Mouse (Mus musculus) MEL (cell line): ENCODE measurements around the gene Lingo1. TPM values are rescaled to one million over a fixed set of nuclear protein-coding genes. Genes with fewer than 3 reads are reported as not detected.

Experiments used
- DNase-seq: peaks from one replicate; pipeline ENCODE4 v3.0.0; 2011; ENCODE audit warnings: low read depth, low spot score
- H3K27ac ChIP-seq: 2 replicates; pipeline ENCODE4 v1.5.1; 2012; ENCODE audit warnings: low read depth, mild to moderate bottlenecking, control low read depth, low read length, moderate library complexity; ENCODE audit not compliant: control insufficient read depth
- H3K27me3 ChIP-seq, 2 experiments: fragments of 150-350 bp in 1 of 2; sonication (generic) in 1 of 2; 2 replicates each; pipeline ENCODE4 v1.6.1; 2012; ENCODE audit warnings: low read length in 2 of 2, mild to moderate bottlenecking in 2 of 2, improper control_type of control experiment in 1 of 2, moderate library complexity in 1 of 2; ENCODE audit not compliant: insufficient read depth in 2 of 2, control insufficient read depth in 1 of 2
- H3K36me3 ChIP-seq, 2 experiments: 2 replicates each; pipeline ENCODE4 v1.6.1; 2012 to 2014; ENCODE audit warnings: low read length in 2 of 2, improper control_type of control experiment in 1 of 2, inconsistent platforms in 1 of 2, mild to moderate bottlenecking in 1 of 2; ENCODE audit not compliant: insufficient read depth in 2 of 2, control insufficient read depth in 1 of 2
- H3K4me1 ChIP-seq, 2 experiments: fragments of 150-350 bp in 1 of 2; sonication (generic) in 1 of 2; 2 replicates each; pipeline ENCODE4 v1.6.1; 2012; ENCODE audit warnings: low read length in 2 of 2, improper control_type of control experiment in 1 of 2, mild to moderate bottlenecking in 1 of 2; ENCODE audit not compliant: insufficient read depth in 2 of 2, control insufficient read depth in 1 of 2
- H3K4me3 ChIP-seq, 2 experiments: fragments of 150-350 bp in 1 of 2; sonication (generic) in 1 of 2; 2 replicates each; pipeline ENCODE4 v1.5.1; 2012; ENCODE audit warnings: low read depth in 2 of 2, low read length in 2 of 2, mild to moderate bottlenecking in 2 of 2, moderate library complexity in 2 of 2, control low read depth in 1 of 2, improper control_type of control experiment in 1 of 2; ENCODE audit not compliant: control insufficient read depth in 1 of 2, insufficient read depth in 1 of 2
- H3K79me2 ChIP-seq: 2 replicates; pipeline ENCODE4 v1.6.1; 2012; ENCODE audit warnings: mild to moderate bottlenecking, low read length, moderate library complexity; ENCODE audit not compliant: control insufficient read depth, poor library complexity, insufficient read depth
- H3K9ac ChIP-seq: 2 replicates; pipeline ENCODE4 v1.6.1; 2012; ENCODE audit warnings: low read depth, mild to moderate bottlenecking, control low read depth, low read length, moderate library complexity; ENCODE audit not compliant: control insufficient read depth, poor library complexity, severe bottlenecking
- H3K9me3 ChIP-seq: fragments of 150-350 bp; sonication (generic); replicated peaks from 2 replicates; pipeline ENCODE4 v1.6.1; 2012; ENCODE audit warnings: mild to moderate bottlenecking, low read length, improper control_type of control experiment, moderate library complexity; ENCODE audit not compliant: insufficient read depth
- BHLHE40 ChIP-seq: IDR thresholded peaks from 2 replicates; pipeline ENCODE4 v1.6.1; 2012; ENCODE audit warnings: low read depth, mild to moderate bottlenecking, inconsistent platforms, low read length, improper control_type of control experiment, borderline replicate concordance
- CHD1 ChIP-seq: IDR thresholded peaks from 2 replicates; pipeline ENCODE4 v1.6.1; 2012; ENCODE audit warnings: low read depth, mild to moderate bottlenecking, inconsistent platforms, low read length, improper control_type of control experiment
- CHD2 ChIP-seq: IDR thresholded peaks from 2 replicates; pipeline ENCODE4 v1.6.1; 2011; ENCODE audit warnings: low read length, improper control_type of control experiment
- CTCF ChIP-seq, 3 experiments: IDR thresholded peaks in 2 of 3; conservative IDR thresholded peaks in 1 of 3; 2 replicates each; pipeline ENCODE4 v1.5.1; 2011 to 2012; ENCODE audit warnings: low read length in 3 of 3, low read depth in 2 of 3, mild to moderate bottlenecking in 2 of 3, improper control_type of control experiment in 1 of 3, inconsistent platforms in 1 of 3, mixed read lengths in 1 of 3, moderate library complexity in 1 of 3; ENCODE audit not compliant: control insufficient read depth in 1 of 3, insufficient read depth in 1 of 3, poor library complexity in 1 of 3, severe bottlenecking in 1 of 3
- E2F4 ChIP-seq: IDR thresholded peaks from 2 replicates; pipeline ENCODE4 v1.6.1; 2011; ENCODE audit warnings: low read depth, low read length, improper control_type of control experiment, borderline replicate concordance
- ELF1 ChIP-seq: IDR thresholded peaks from 2 replicates; pipeline ENCODE4 v1.6.1; 2014; ENCODE audit warnings: low read depth, mild to moderate bottlenecking, inconsistent platforms, low read length, improper control_type of control experiment, moderate library complexity
- EP300 ChIP-seq, 2 experiments: IDR thresholded peaks; 2 replicates each; pipeline ENCODE4 v1.6.1; 2011; ENCODE audit warnings: improper control_type of control experiment in 2 of 2, low read length in 2 of 2, low read depth in 1 of 2, mild to moderate bottlenecking in 1 of 2
- ETS1 ChIP-seq: IDR thresholded peaks from 2 replicates; pipeline ENCODE4 v1.6.1; 2012; ENCODE audit warnings: low read depth, mild to moderate bottlenecking, inconsistent platforms, low read length, improper control_type of control experiment, moderate library complexity
- GABPA ChIP-seq: IDR thresholded peaks from 2 replicates; pipeline ENCODE4 v1.6.1; 2012; ENCODE audit warnings: low read depth, mild to moderate bottlenecking, inconsistent platforms, low read length, improper control_type of control experiment, moderate library complexity
- GATA1 ChIP-seq: IDR thresholded peaks from 2 replicates; pipeline ENCODE4 v1.6.1; 2011; ENCODE audit warnings: low read depth, low read length, improper control_type of control experiment
- KAT2A ChIP-seq: conservative IDR thresholded peaks from 2 replicates; pipeline ENCODE4 v1.6.1; 2012; ENCODE audit warnings: low read depth, low read length, improper control_type of control experiment, inconsistent platforms
- MAX ChIP-seq: IDR thresholded peaks from 2 replicates; pipeline ENCODE4 v1.6.1; 2011; ENCODE audit warnings: low read length, improper control_type of control experiment
- MAZ ChIP-seq: IDR thresholded peaks from 2 replicates; pipeline ENCODE4 v1.6.1; 2012; ENCODE audit warnings: low read depth, mild to moderate bottlenecking, inconsistent platforms, low read length, improper control_type of control experiment
- MEF2A ChIP-seq: IDR thresholded peaks from 2 replicates; pipeline ENCODE4 v1.6.1; 2014; ENCODE audit warnings: low read depth, mild to moderate bottlenecking, inconsistent platforms, low read length, improper control_type of control experiment; ENCODE audit not compliant: poor library complexity, insufficient replicate concordance, severe bottlenecking; ENCODE audit errors: extremely low read depth
- MYC ChIP-seq: IDR thresholded peaks from 2 replicates; pipeline ENCODE4 v1.6.1; 2011; ENCODE audit warnings: low read depth, mild to moderate bottlenecking, low read length, improper control_type of control experiment, moderate library complexity
- POLR2A ChIP-seq, 2 experiments: IDR thresholded peaks; 2 replicates each; pipeline ENCODE4 v1.6.1; 2011 to 2012; ENCODE audit warnings: low read length in 2 of 2, mild to moderate bottlenecking in 2 of 2, control low read depth in 1 of 2, improper control_type of control experiment in 1 of 2, low read depth in 1 of 2, moderate library complexity in 1 of 2; ENCODE audit not compliant: control insufficient read depth in 1 of 2, insufficient read depth in 1 of 2, poor library complexity in 1 of 2
- POLR2AphosphoS2 ChIP-seq: IDR thresholded peaks from 2 replicates; pipeline ENCODE4 v1.6.1; 2011; ENCODE audit warnings: low read length, improper control_type of control experiment
- POLR2AphosphoS5 ChIP-seq: IDR thresholded peaks from 2 replicates; pipeline ENCODE4 v1.6.1; 2012; ENCODE audit warnings: low read depth, borderline replicate concordance, mild to moderate bottlenecking, inconsistent platforms, low read length, moderate library complexity, mixed read lengths
- SIN3A ChIP-seq: IDR thresholded peaks from 2 replicates; pipeline ENCODE4 v1.6.1; 2012; ENCODE audit warnings: low read length, improper control_type of control experiment, inconsistent platforms
- SMC3 ChIP-seq: IDR thresholded peaks from 2 replicates; pipeline ENCODE4 v1.6.1; 2011; ENCODE audit warnings: low read depth, low read length, improper control_type of control experiment
- TBP ChIP-seq: IDR thresholded peaks from 2 replicates; pipeline ENCODE4 v1.8.0; 2011; ENCODE audit warnings: low read depth, low read length, improper control_type of control experiment
- UBTF ChIP-seq: IDR thresholded peaks from 2 replicates; pipeline ENCODE4 v1.6.1; 2012; ENCODE audit warnings: low read depth, mild to moderate bottlenecking, inconsistent platforms, low read length, improper control_type of control experiment, moderate library complexity, borderline replicate concordance; ENCODE audit not compliant: insufficient read depth
- USF1 ChIP-seq: IDR thresholded peaks from 2 replicates; pipeline ENCODE4 v1.6.1; 2014; ENCODE audit warnings: low read depth, mild to moderate bottlenecking, inconsistent platforms, low read length, improper control_type of control experiment, moderate library complexity
- ZMIZ1 ChIP-seq: IDR thresholded peaks from 2 replicates; pipeline ENCODE4 v1.6.1; 2012; ENCODE audit warnings: low read depth, mild to moderate bottlenecking, inconsistent platforms, low read length, improper control_type of control experiment, moderate library complexity
- ZNF384 ChIP-seq: IDR thresholded peaks from 2 replicates; pipeline ENCODE4 v1.6.1; 2012; ENCODE audit warnings: low read depth, mild to moderate bottlenecking, inconsistent platforms, low read length, improper control_type of control experiment
- polyA plus RNA-seq, 2 experiments: library from polyadenylated mRNA; stranded (reverse) in 1 of 2; unstranded in 1 of 2; fragments of >175 nt in 1 of 2; fragments of >200 nt in 1 of 2; gene quantifications; 2 replicates each; pipeline versions ENCODE4 v1.2.1 to v1.2.4; 2012; ENCODE audit warnings: low replicate concordance in 2 of 2, low read depth in 1 of 2; ENCODE audit not compliant: insufficient read length in 2 of 2, insufficient read depth in 1 of 2, missing spikeins in 1 of 2
- total RNA-seq: library from RNA; depleted of rRNA; stranded (reverse); fragments of 300-350 nt; gene quantifications from 2 replicates; pipeline ENCODE4 v1.2.3, GENCODE M21; 2012

Lingo1 gene
- total and polyA plus RNA-seq, 3 experiments: not detected

DNA sequence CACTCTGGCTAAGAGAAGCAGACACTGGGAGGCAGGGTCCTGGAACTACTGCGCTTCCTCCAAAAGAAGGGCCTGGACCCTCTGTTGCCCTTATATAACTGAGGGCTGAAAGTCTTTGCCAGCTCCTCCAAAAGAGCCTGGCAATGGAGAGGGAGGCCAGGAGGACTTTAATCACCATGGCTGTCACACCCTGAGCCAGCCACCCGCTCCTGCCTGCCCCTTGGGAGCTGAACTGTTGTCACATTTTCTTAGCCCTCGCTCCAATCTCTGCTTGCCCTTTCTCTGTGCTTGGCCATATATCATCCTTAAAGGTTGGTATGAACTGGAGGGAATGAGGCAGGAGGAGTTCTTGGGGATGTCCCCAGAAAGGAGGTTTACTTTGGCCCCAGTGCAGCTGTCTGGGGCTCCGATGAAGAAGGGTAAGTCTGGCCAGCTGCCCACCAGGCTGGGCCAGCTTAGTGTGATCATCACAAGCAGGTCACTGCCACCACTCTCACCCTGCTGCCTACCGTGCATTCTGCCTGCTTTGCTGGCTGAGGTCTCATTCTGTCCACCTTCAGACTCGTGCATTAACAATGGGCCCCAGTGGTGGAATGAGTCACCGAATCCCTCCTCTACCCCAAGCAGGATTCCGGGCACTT lies 204.9 kb downstream of the Lingo1 start:
- TF ChIP-seq SMC3: no peak
- TF ChIP-seq MEF2A: no peak
- TF ChIP-seq UBTF: no peak
- TF ChIP-seq CHD1: no peak
- no peak for TF ChIP-seq MYC
- TF ChIP-seq POLR2A (IDR thresholded peaks at IDR 0.05; ENCODE audit: control insufficient read depth in 1 of 2, insufficient read depth in 1 of 2, low read depth in 1 of 2, low read length in 2 of 2, poor library complexity in 1 of 2): no peak
- no peak for TF ChIP-seq ETS1
- no peak for TF ChIP-seq BHLHE40
- no peak for TF ChIP-seq ZMIZ1
- Histone ChIP-seq H3K9ac (no peak overlapping the region), H3K27ac (no peak overlapping the region), H3K36me3 (no peaks in the 10 kb centered on the region), H3K4me3 (no peak overlapping the region), H3K9me3 (no peaks in the 10 kb centered on the region), H3K27me3 (no peaks in the 10 kb centered on the region; a peak in 1 of 4 replicates), H3K4me1 (no peaks in the 10 kb centered on the region), H3K79me2 (no peaks in the 10 kb centered on the region)
- no peak for DNase-seq

- Histone ChIP-seq H3K79me2 (no peaks in the 10 kb centered on the region), H3K27ac (no peak overlapping the region), H3K4me3 (no peak overlapping the region), H3K27me3 (no peaks in the 10 kb centered on the region; a peak in 1 of 4 replicates), H3K36me3 (no peaks in the 10 kb centered on the region), H3K4me1 (no peaks in the 10 kb centered on the region), H3K9ac (no peak overlapping the region), H3K9me3 (no peaks in the 10 kb centered on the region)
- TF ChIP-seq CHD2: no peak
- no peak for DNase-seq
These were observed 206.5 kb downstream of the Lingo1 start for GRCm38 (mm10) chr9:56589762-56590161.

GRCm38 (mm10) chr9:56584043-56584424 lies 212.2 kb downstream of the Lingo1 start:
- no peak for DNase-seq
- Histone ChIP-seq H3K27me3 (no peaks in the 10 kb centered on the region), H3K79me2 (no peaks in the 10 kb centered on the region), H3K9ac (no peak overlapping the region)
- no peak for TF ChIP-seq POLR2AphosphoS2
- TF ChIP-seq MEF2A: no peak
- no peak for TF ChIP-seq GATA1
- no peak for TF ChIP-seq CHD2
- TF ChIP-seq KAT2A: no peak
- no peak for TF ChIP-seq ZNF384
- no peak for TF ChIP-seq EP300 (IDR thresholded peaks at IDR 0.05; ENCODE audit: low read depth in 1 of 2, low read length in 2 of 2)
- no peak for TF ChIP-seq MAZ
- no peak for TF ChIP-seq TBP
- TF ChIP-seq SMC3: no peak
- TF ChIP-seq SIN3A: no peak
- TF ChIP-seq ELF1: no peak
- no peak for TF ChIP-seq CHD1
- no peak for TF ChIP-seq BHLHE40
- TF ChIP-seq GABPA: no peak
- no peak for TF ChIP-seq MAX
- no peak for TF ChIP-seq POLR2AphosphoS5
- no peak for TF ChIP-seq CTCF (IDR thresholded peaks at IDR 0.05 in 2 of 3, conservative IDR thresholded peaks at IDR 0.05 in 1 of 3; ENCODE audit: control insufficient read depth in 1 of 3, insufficient read depth in 1 of 3, low read depth in 2 of 3, low read length in 3 of 3, poor library complexity in 1 of 3, severe bottlenecking in 1 of 3)
- TF ChIP-seq USF1: no peak
- no peak for TF ChIP-seq E2F4
- TF ChIP-seq, all 39 proteins: peak for 0
- no peak overlapping the region for H3K4me3 ChIP-seq
- H3K27ac ChIP-seq: no peak overlapping the region
- no peaks in the 10 kb centered on the region for H3K9me3 ChIP-seq
- no peaks in the 10 kb centered on the region for H3K4me1 ChIP-seq
- H3K36me3 ChIP-seq: no peaks in the 10 kb centered on the region
